Comparison of ENCODE assay signal across 10 mouse cellular contexts in genomic region chr9:44875476-44875875, GRCm38 (mm10). TPM values are rescaled to one million over a fixed set of nuclear protein-coding genes. Genes with fewer than 3 reads are reported as not detected.
A peak's percentile ranks its signal among the peaks of the same experiment; 100 is the strongest.
DNase-seq lines count a peak whose midpoint lies in the region; ATAC-seq and TF ChIP-seq lines count a peak whose summit lies in the region.
"Had no signal": no experiment of that assay in that cellular context is flagged by ENCODE, and none has a peak within 500 bp of the region (broad histone marks: within the 10 kb centered on the region; RNA-seq: fewer than 3 reads in every experiment).

No protein-coding gene starts in this region.

- no peak overlapping the region for H3K4me3 ChIP-seq in hindbrain, embryonic 15.5 days
- no peak overlapping the region for H3K4me3 ChIP-seq in hindbrain, embryonic 12.5 days
- H3K4me3 ChIP-seq in CH12.LX (replicated peaks in 1 of 3; ENCODE audit: low read depth in 2 of 3, low read length in 2 of 3, poor library complexity in 1 of 3), result no peak overlapping the region
- H3K4me3 ChIP-seq: lung, embryonic 15.5 days had no signal

- no peak for TF ChIP-seq EP300 in CH12.LX (IDR thresholded peaks at IDR 0.05; ENCODE audit: low read length)

- 45% methylated on average over 7 of the region's 7 CpGs for WGBS in hindbrain, embryonic 15.5 days
- WGBS in hindbrain, embryonic 12.5 days, result 61% methylated on average over 7 of the region's 7 CpGs

- 0 out of 2 replicates have a peak overlapping the region, but pooled peaks have one; percentile 23 for H3K27ac ChIP-seq in hindbrain, embryonic 15.5 days (replicated peaks)
- no peak overlapping the region for H3K27ac ChIP-seq in hindbrain, embryonic 12.5 days
- no peak overlapping the region for H3K27ac ChIP-seq in CH12.LX (ENCODE audit: insufficient read depth, low read depth)
- H3K27ac ChIP-seq: lung, embryonic 15.5 days had no signal

- no peaks in the 10 kb centered on the region for H3K27me3 ChIP-seq in hindbrain, embryonic 15.5 days
- no peaks in the 10 kb centered on the region for H3K27me3 ChIP-seq in hindbrain, embryonic 12.5 days
- H3K27me3 ChIP-seq in CH12.LX (replicated peaks), result no peaks in the 10 kb centered on the region
- H3K27me3 ChIP-seq: lung, embryonic 15.5 days had no signal

- no peaks in the 10 kb centered on the region for H3K36me3 ChIP-seq in hindbrain, embryonic 15.5 days
- 0 out of 2 replicates have a peak, but pooled peaks cover 5% of the 10 kb centered on the region for H3K36me3 ChIP-seq in hindbrain, embryonic 12.5 days
- peaks cover 14 to 46% of the 10 kb centered on the region in 2 experiments for H3K36me3 ChIP-seq in CH12.LX (replicated peaks in 1 of 2; ENCODE audit: control insufficient read depth in 1 of 2, insufficient read depth in 1 of 2, low read length in 1 of 2)

- in situ Hi-C loops in CH12.LX (cut with MboI; ENCODE audit: low pct_ligation_motif_present, low pct_unique_long_range_greater_than_20kb, low sequenced_read_pairs), result no loop called here

- dilution Hi-C loops in CH12.LX (cut with MboI; ENCODE audit: extremely low pct_ligation_motif_present, extremely low pct_unique_long_range_greater_than_20kb, low sequenced_read_pairs), result no loop called here

- TF ChIP-seq CTCF in CH12.LX (conservative IDR thresholded peaks at IDR 0.05 in 1 of 2, IDR thresholded peaks at IDR 0.05 in 1 of 2; ENCODE audit: low read depth in 2 of 2, low read length in 2 of 2), result no peak

- H3K9me3 ChIP-seq in hindbrain, embryonic 15.5 days, result no peaks in the 10 kb centered on the region
- no peaks in the 10 kb centered on the region for H3K9me3 ChIP-seq in hindbrain, embryonic 12.5 days (replicated peaks)
- no peaks in the 10 kb centered on the region for H3K9me3 ChIP-seq in CH12.LX (replicated peaks; ENCODE audit: low read length)
- H3K9me3 ChIP-seq: lung, embryonic 15.5 days had no signal

- no peak overlapping the region for H3K9ac ChIP-seq in hindbrain, embryonic 15.5 days
- no peak overlapping the region for H3K9ac ChIP-seq in hindbrain, embryonic 12.5 days
- no peak overlapping the region for H3K9ac ChIP-seq in CH12.LX (ENCODE audit: insufficient read depth, low read depth)
- H3K9ac ChIP-seq: lung, embryonic 15.5 days had no signal

- ATAC-seq in hindbrain, embryonic 15.5 days (ENCODE audit: low FRiP score, low read depth), result no peak
- no peak for ATAC-seq in hindbrain, embryonic 12.5 days (ENCODE audit: low FRiP score)
- no peak for ATAC-seq in activated CD4-positive, CD25-positive, alpha-beta regulatory T cell, adult 4 months

- TF ChIP-seq POLR2A in CH12.LX (IDR thresholded peaks at IDR 0.05; ENCODE audit: low read depth, low read length), result no peak

- peaks cover 77% of the 10 kb centered on the region for H3K4me1 ChIP-seq in hindbrain, embryonic 15.5 days (replicated peaks)
- peaks cover 58% of the 10 kb centered on the region for H3K4me1 ChIP-seq in hindbrain, embryonic 12.5 days
- peaks cover 28 to 81% of the 10 kb centered on the region in 2 experiments for H3K4me1 ChIP-seq in CH12.LX (ENCODE audit: control insufficient read depth in 1 of 2, insufficient read depth in 2 of 2)

- no peak for DNase-seq in CH12.LX (ENCODE audit: extremely low read depth)
- peak; percentile 67 for DNase-seq in brain, adult 2 months (ENCODE audit: low read depth, low spot score)
- DNase-seq in kidney, postnatal 10 days, result peak; percentile 22
- DNase-seq in yolk sac, embryonic 10.5 days (ENCODE audit: low spot score), result no peak
- DNase-seq in thymus, postnatal 36 days, result no peak
- DNase-seq: cerebellum, postnatal 10 days had no signal

- TF ChIP-seq RAD21 in CH12.LX (IDR thresholded peaks at IDR 0.05; ENCODE audit: low read depth, low read length), result no peak

- peak overlapping the region; percentile 26 for H3K4me2 ChIP-seq in hindbrain, embryonic 15.5 days
- no peak overlapping the region for H3K4me2 ChIP-seq in hindbrain, embryonic 12.5 days (replicated peaks)
- H3K4me2 ChIP-seq in CH12.LX (ENCODE audit: insufficient read depth, low read depth, poor library complexity, severe bottlenecking), result peak overlapping the region; percentile 6
- H3K4me2 ChIP-seq: lung, embryonic 15.5 days had no signal

- H3K79me2 ChIP-seq in CH12.LX (replicated peaks; ENCODE audit: control insufficient read depth, extremely low read depth, insufficient read depth, poor library complexity, severe bottlenecking), result peaks cover 92% of the 10 kb centered on the region

TF ChIP-seq in CH12.LX, 34 proteins besides CTCF, POLR2A, EP300 and RAD21:
- no peak for TF ChIP-seq PAX5 (IDR thresholded peaks at IDR 0.05; ENCODE audit: low read length)
- TF ChIP-seq TBP (conservative IDR thresholded peaks at IDR 0.05; ENCODE audit: low read depth, low read length), result no peak
- no peak for TF ChIP-seq USF2 (conservative IDR thresholded peaks at IDR 0.05; ENCODE audit: low read depth, low read length)
- no peak for TF ChIP-seq MAX (IDR thresholded peaks at IDR 0.05; ENCODE audit: low read length)
- no peak for TF ChIP-seq SIN3A (IDR thresholded peaks at IDR 0.05; ENCODE audit: low read length)
- TF ChIP-seq MYC (IDR thresholded peaks at IDR 0.05; ENCODE audit: low read depth, low read length), result no peak
- TF ChIP-seq E2F4 (IDR thresholded peaks at IDR 0.05; ENCODE audit: insufficient replicate concordance, low read depth, low read length), result no peak
- TF ChIP-seq JUND (conservative IDR thresholded peaks at IDR 0.05; ENCODE audit: low read depth, low read length), result no peak
- no peak for TF ChIP-seq ELF1 (IDR thresholded peaks at IDR 0.05; ENCODE audit: low read depth, low read length)
- TF ChIP-seq NRF1 (IDR thresholded peaks at IDR 0.05; ENCODE audit: low read depth, low read length), result no peak

RNA-seq across cellular contexts. Expression of gene Kmt2a, which starts 5.6 kb away (rescaled TPM):
- 23.2 and 25.9 TPM in 2 replicates for polyA plus RNA-seq in hindbrain, embryonic 15.5 days (2015; fragmentation: Nextera tagmentation; extraction: Ambion mirVana)
- polyA plus RNA-seq in hindbrain, embryonic 12.5 days (2016; fragmentation: Nextera tagmentation; extraction: Ambion mirVana), result 29.5 and 33.2 TPM in 2 replicates
- total RNA-seq in CH12.LX (2012; rRNA removed), result 7.2 and 7.3 TPM in 2 replicates
- 2.2 and 2.5 TPM in 2 replicates for total RNA-seq in CH12.LX (2014; rRNA removed)
- polyA plus RNA-seq in CH12.LX (2012; ENCODE audit: insufficient read length, low read depth), result 13.4 and 21.3 TPM in 2 replicates
- 10 to 100 TPM; 28.7 to 31.1 TPM for polyA plus RNA-seq in activated CD4-positive, CD25-positive, alpha-beta regulatory T cell, adult 4 months (2017; shearing (Covaris generic))

RNA-seq across cellular contexts. Expression of gene Atp5l, which starts 45.1 kb away (rescaled TPM):
- 802 and 842 TPM in 2 replicates for polyA plus RNA-seq in hindbrain, embryonic 15.5 days (2015; fragmentation: Nextera tagmentation; extraction: Ambion mirVana)
- 489 and 578 TPM in 2 replicates for polyA plus RNA-seq in hindbrain, embryonic 12.5 days (2016; fragmentation: Nextera tagmentation; extraction: Ambion mirVana)
- total RNA-seq in CH12.LX (2012; rRNA removed) (490 and 550 TPM in 2 replicates), CH12.LX (2014; rRNA removed) (689 and 720 TPM in 2 replicates)
- polyA plus RNA-seq in CH12.LX (2012; ENCODE audit: insufficient read length, low read depth), result 277 and 311 TPM in 2 replicates
- 100 to 1,000 TPM; 538 to 670 TPM for polyA plus RNA-seq in activated CD4-positive, CD25-positive, alpha-beta regulatory T cell, adult 4 months (2017; shearing (Covaris generic))

Comparison
In these comparisons a context has a peak if more than half of its experiments do, and no peak if none do; other contexts are left out.
1. DNase-seq: peak in brain, adult 2 months (single experiment) and kidney, postnatal 10 days (single experiment); none in CH12.LX (single experiment), yolk sac, embryonic 10.5 days (single experiment) and thymus, postnatal 36 days (0 of 2).